Mouse (Mus musculus): ENCODE data around the gene Pmepa1. TPM values are rescaled to one million over a fixed set of nuclear protein-coding genes. Genes with fewer than 3 reads are reported as not detected.

Gene Pmepa1
- polyA plus RNA-seq, 1 experiment, result 0.01 TPM

DNA sequence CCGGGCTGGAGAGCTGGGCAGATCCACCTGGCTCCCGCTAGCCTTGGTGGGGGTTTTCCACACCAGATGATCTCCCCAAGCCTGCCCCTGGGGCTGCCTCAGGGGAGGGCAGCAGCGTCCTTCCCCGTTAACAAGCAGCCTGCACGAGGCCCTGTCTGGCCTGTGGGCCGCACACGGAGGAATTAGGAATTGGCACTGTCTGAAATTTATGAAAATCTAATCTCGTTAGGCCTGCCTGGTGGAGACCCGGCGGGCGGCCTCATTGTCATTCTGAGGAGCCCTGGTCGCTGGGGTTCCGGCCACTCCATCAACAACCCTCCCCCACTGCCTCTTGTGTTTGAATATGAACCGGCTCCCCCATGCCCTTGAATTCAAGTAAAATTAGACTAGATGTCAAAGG lies 37.8 kb downstream of the Pmepa1 start:
- H3K9me3 ChIP-seq (ENCODE audit: control insufficient read depth, low read length), result no peaks in the 10 kb centered on the region
- no peak overlapping the region for H3K4me3 ChIP-seq (replicated peaks)
- H3K27me3 ChIP-seq (ENCODE audit: control insufficient read depth), result no peaks in the 10 kb centered on the region
- no peaks in the 10 kb centered on the region for H3K36me3 ChIP-seq (ENCODE audit: control insufficient read depth)
- no peaks in the 10 kb centered on the region for H3K4me1 ChIP-seq (ENCODE audit: control insufficient read depth)
- no peak for TF ChIP-seq GATA1 (IDR thresholded peaks at IDR 0.05; ENCODE audit: low read length)
- no peak for TF ChIP-seq TAL1 (IDR thresholded peaks at IDR 0.05; ENCODE audit: low read length)

DNA sequence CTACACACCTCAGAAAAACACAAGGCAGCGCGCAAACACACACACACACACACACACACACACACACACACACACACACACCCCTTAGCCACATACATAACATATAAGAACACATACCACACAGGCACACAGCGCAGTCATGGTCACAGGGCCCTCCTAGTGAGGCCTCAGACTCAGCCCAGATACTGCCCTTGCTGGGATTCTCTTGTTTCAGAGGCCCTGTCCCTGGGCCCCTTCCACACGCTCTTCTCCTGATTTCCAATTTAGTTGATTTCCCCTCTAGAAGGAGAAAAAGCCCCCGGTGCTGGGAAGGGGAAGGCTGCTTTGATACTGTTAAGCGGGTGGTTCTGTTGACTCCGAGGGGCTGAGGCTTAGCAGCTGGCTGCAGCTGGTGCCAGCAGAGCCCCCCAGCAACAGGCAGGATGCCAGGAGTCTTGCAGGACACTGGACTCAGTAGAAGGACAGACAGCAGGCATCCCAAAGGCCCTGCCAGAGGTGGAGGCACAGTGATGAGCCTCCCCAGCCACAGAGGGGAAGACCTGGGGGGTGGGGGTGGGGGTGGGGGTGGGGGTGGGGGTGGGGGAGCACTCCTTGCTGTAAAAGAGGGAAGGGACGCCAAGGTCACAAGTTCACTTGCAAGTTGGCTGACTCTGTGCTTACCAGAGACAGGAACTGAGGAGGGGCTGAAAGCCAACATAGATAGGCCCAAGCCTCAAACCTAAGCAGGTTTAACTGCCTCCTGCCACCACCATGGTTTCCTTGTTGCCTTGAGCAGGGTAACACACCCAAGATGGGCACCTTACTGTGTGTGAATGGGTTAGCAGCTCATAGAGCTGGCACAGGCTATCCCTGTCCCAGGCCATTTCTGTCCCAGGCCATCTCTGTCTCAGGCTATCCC lies 40.6 kb downstream of the Pmepa1 start:
- H3K27me3 ChIP-seq (ENCODE audit: control insufficient read depth), result no peaks in the 10 kb centered on the region
- H3K4me3 ChIP-seq (replicated peaks), result no peak overlapping the region
- no peaks in the 10 kb centered on the region for H3K36me3 ChIP-seq (ENCODE audit: control insufficient read depth)
- no peak for TF ChIP-seq TAL1 (IDR thresholded peaks at IDR 0.05; ENCODE audit: low read length)
- no peak for TF ChIP-seq GATA1 (IDR thresholded peaks at IDR 0.05; ENCODE audit: low read length)
- no peaks in the 10 kb centered on the region for H3K9me3 ChIP-seq (ENCODE audit: control insufficient read depth, low read length)
- no peaks in the 10 kb centered on the region for H3K4me1 ChIP-seq (ENCODE audit: control insufficient read depth)

- Histone ChIP-seq H3K36me3 (ENCODE audit: control insufficient read depth) (no peaks in the 10 kb centered on the region), H3K4me3 (replicated peaks) (no peak overlapping the region), H3K27me3 (ENCODE audit: control insufficient read depth) (no peaks in the 10 kb centered on the region), H3K9me3 (ENCODE audit: control insufficient read depth, low read length) (no peaks in the 10 kb centered on the region), H3K4me1 (ENCODE audit: control insufficient read depth) (no peaks in the 10 kb centered on the region)
- TF ChIP-seq GATA1 (IDR thresholded peaks at IDR 0.05; ENCODE audit: low read length) (no peak), TAL1 (IDR thresholded peaks at IDR 0.05; ENCODE audit: low read length) (no peak)
Observed at GRCm38 (mm10) chr2:173232766-173233099, 43.6 kb downstream of the Pmepa1 start.

- no peaks in the 10 kb centered on the region for H3K27me3 ChIP-seq (ENCODE audit: control insufficient read depth)
- H3K9me3 ChIP-seq (ENCODE audit: control insufficient read depth, low read length), result no peaks in the 10 kb centered on the region
- TF ChIP-seq TAL1 (IDR thresholded peaks at IDR 0.05; ENCODE audit: low read length) (no peak), GATA1 (IDR thresholded peaks at IDR 0.05; ENCODE audit: low read length) (no peak)
- H3K4me1 ChIP-seq (ENCODE audit: control insufficient read depth), result no peaks in the 10 kb centered on the region
- H3K36me3 ChIP-seq (ENCODE audit: control insufficient read depth), result no peaks in the 10 kb centered on the region
- H3K4me3 ChIP-seq (replicated peaks), result no peak overlapping the region
Observed at GRCm38 (mm10) chr2:173232065-173232765, 44.1 kb downstream of the Pmepa1 start.

DNA sequence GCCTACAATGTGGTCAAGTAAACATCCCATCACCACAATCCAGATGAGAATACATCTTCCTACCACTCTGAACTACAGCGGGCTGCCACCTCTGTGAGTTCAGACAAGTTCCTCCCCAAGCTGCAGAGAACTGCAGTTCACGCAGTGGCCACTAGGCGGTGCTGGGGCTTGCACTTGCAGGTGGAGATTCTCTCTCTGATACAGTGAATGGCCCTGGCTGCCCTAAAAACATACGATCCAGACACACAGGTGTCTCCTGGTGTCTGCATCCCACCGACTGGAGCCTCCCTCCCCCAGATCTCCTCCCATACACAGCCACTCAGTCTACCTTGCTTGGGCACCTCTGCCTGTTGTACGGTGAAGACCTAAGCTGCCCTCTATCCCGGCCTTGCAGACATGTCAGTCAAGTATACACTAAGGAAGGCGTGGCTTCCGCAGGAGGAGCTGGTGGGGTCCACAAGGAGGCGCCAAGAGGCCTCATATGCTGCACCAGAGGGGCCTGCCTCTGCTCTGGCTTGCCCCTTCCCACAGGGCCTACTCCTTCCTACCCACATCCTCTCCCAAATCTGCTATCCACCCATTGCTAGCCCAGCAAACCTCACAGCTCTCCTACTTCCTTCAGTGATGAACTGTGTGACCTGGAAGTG lies 46.6 kb downstream of the Pmepa1 start:
- TF ChIP-seq GATA1 (IDR thresholded peaks at IDR 0.05; ENCODE audit: low read length), result no peak
- no peak for TF ChIP-seq TAL1 (IDR thresholded peaks at IDR 0.05; ENCODE audit: low read length)
- no peaks in the 10 kb centered on the region for H3K36me3 ChIP-seq (ENCODE audit: control insufficient read depth)
- no peak overlapping the region for H3K4me3 ChIP-seq (replicated peaks)
- no peaks in the 10 kb centered on the region for H3K9me3 ChIP-seq (ENCODE audit: control insufficient read depth, low read length)
- H3K4me1 ChIP-seq (ENCODE audit: control insufficient read depth), result no peaks in the 10 kb centered on the region
- H3K27me3 ChIP-seq (ENCODE audit: control insufficient read depth), result no peaks in the 10 kb centered on the region

DNA sequence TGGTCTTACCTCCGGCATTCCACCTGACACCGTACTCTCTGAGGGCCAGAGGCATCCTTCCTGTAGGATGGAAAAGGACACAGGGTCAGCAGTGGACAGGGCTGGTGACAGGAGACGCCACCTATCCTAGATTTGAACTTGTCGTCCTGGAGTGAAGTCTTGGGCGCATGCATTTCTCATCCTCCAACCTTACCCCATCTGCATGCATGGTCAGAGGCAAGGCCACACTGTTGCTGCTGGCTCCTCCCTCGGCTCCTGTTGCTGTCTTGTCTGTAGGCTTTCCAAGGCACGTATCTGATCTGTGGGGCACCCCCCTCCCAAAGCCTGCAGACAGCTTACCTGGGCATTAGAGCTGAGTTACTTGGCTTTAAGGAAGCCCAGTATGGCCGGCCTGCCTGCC lies 47.8 kb downstream of the Pmepa1 start:
- no peak overlapping the region for H3K4me3 ChIP-seq (replicated peaks)
- H3K27me3 ChIP-seq (ENCODE audit: control insufficient read depth), result no peaks in the 10 kb centered on the region
- TF ChIP-seq GATA1 (IDR thresholded peaks at IDR 0.05; ENCODE audit: low read length) (no peak), TAL1 (IDR thresholded peaks at IDR 0.05; ENCODE audit: low read length) (no peak)
- no peaks in the 10 kb centered on the region for H3K9me3 ChIP-seq (ENCODE audit: control insufficient read depth, low read length)
- H3K36me3 ChIP-seq (ENCODE audit: control insufficient read depth), result no peaks in the 10 kb centered on the region
- no peaks in the 10 kb centered on the region for H3K4me1 ChIP-seq (ENCODE audit: control insufficient read depth)

DNA sequence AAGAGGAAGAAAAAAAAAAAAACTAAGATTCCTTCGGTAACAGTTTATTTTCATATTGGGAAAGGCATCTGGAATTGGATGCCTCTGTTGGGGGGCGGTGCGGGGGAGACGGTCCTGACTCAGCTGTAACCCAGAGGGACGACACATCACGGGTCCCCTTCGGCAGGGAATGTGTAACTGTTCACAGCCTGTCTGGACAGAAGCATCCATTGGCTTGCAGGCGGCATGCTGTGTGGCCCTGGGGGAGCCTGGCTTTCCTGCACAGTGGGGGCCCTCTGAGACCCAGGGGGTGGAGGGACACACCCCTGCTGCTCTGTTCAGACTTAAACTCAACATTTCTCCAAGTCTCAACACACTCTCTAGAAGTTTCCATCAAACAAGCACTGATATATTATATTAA lies 49.5 kb downstream of the Pmepa1 start:
- Histone ChIP-seq H3K4me3 (replicated peaks) (no peak overlapping the region), H3K36me3 (ENCODE audit: control insufficient read depth) (no peaks in the 10 kb centered on the region), H3K27me3 (ENCODE audit: control insufficient read depth) (no peaks in the 10 kb centered on the region), H3K4me1 (ENCODE audit: control insufficient read depth) (no peaks in the 10 kb centered on the region), H3K9me3 (ENCODE audit: control insufficient read depth, low read length) (no peaks in the 10 kb centered on the region)
- TF ChIP-seq GATA1 (IDR thresholded peaks at IDR 0.05; ENCODE audit: low read length), result no peak

- H3K4me1 ChIP-seq (ENCODE audit: control insufficient read depth), result no peaks in the 10 kb centered on the region
- no peaks in the 10 kb centered on the region for H3K36me3 ChIP-seq (ENCODE audit: control insufficient read depth)
- no peaks in the 10 kb centered on the region for H3K27me3 ChIP-seq (ENCODE audit: control insufficient read depth)
- TF ChIP-seq TAL1 (IDR thresholded peaks at IDR 0.05; ENCODE audit: low read length) (no peak), GATA1 (IDR thresholded peaks at IDR 0.05; ENCODE audit: low read length) (no peak)
- H3K4me3 ChIP-seq (replicated peaks), result no peak overlapping the region
- no peaks in the 10 kb centered on the region for H3K9me3 ChIP-seq (ENCODE audit: control insufficient read depth, low read length)
Observed at GRCm38 (mm10) chr2:173225906-173226305, 50.4 kb downstream of the Pmepa1 start.

DNA sequence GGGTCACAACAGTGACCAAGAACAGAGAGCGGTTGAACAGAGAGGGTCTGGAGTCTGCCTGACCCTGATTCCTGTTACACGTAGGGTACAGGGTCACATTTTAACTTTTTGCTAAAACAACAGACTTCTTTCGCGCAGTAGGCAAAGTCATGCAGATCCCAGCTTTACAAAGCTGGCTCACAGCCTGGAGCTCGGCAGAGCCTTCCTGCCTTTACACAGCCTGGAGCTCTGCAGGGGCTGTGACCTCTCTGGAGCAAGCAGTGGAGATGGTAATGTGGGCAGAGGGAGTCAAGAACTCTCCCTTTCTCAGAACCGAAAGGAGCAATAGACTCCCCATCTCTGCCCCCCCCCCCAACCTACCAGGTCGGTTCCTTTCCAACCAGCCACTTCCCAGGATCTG lies 51.5 kb downstream of the Pmepa1 start:
- H3K9me3 ChIP-seq (ENCODE audit: control insufficient read depth, low read length), result no peaks in the 10 kb centered on the region
- no peaks in the 10 kb centered on the region for H3K36me3 ChIP-seq (ENCODE audit: control insufficient read depth)
- TF ChIP-seq TAL1 (IDR thresholded peaks at IDR 0.05; ENCODE audit: low read length) (no peak), GATA1 (IDR thresholded peaks at IDR 0.05; ENCODE audit: low read length) (no peak)
- no peaks in the 10 kb centered on the region for H3K27me3 ChIP-seq (ENCODE audit: control insufficient read depth)
- H3K4me1 ChIP-seq (ENCODE audit: control insufficient read depth), result no peaks in the 10 kb centered on the region
- no peak overlapping the region for H3K4me3 ChIP-seq (replicated peaks)

Data from erythroblast, embryonic 14.5 days (primary cell).